Mouse (Mus musculus): ENCODE data around the gene Flrt1. TPM values are rescaled to one million over a fixed set of nuclear protein-coding genes. Genes with fewer than 3 reads are reported as not detected.

Gene Flrt1
- polyA plus RNA-seq, 1 experiment, result 0.51 TPM

GRCm38 (mm10) chr19:7070775-7071174 lies 34.8 kb downstream of the Flrt1 start:
- H3K4me3 ChIP-seq (ENCODE audit: low read depth, low read length), result no peak overlapping the region
- H3K27me3 ChIP-seq (ENCODE audit: control insufficient read depth, insufficient read depth, low read length, poor library complexity, severe bottlenecking), result no peaks in the 10 kb centered on the region
- no peak overlapping the region for H3K9ac ChIP-seq (ENCODE audit: low read depth, poor library complexity, severe bottlenecking)
- no peak overlapping the region for H3K27ac ChIP-seq (ENCODE audit: insufficient read depth, low read length)
- TF ChIP-seq POLR2A (IDR thresholded peaks at IDR 0.05; ENCODE audit: insufficient read depth, low read length), result no peak
- no peak for TF ChIP-seq EP300 (IDR thresholded peaks at IDR 0.05; ENCODE audit: insufficient read depth, low read depth, low read length)
- TF ChIP-seq CTCF (IDR thresholded peaks at IDR 0.05; ENCODE audit: low read depth, low read length), result no peak
- H3K9me3 ChIP-seq (replicated peaks; ENCODE audit: control insufficient read depth, insufficient read depth, low read length, poor library complexity, severe bottlenecking), result no peaks in the 10 kb centered on the region
- H3K4me1 ChIP-seq (ENCODE audit: control insufficient read depth, insufficient read depth, low read length), result no peaks in the 10 kb centered on the region
- H3K36me3 ChIP-seq (ENCODE audit: control insufficient read depth, insufficient read depth, low read length, poor library complexity, severe bottlenecking), result no peaks in the 10 kb centered on the region

DNA sequence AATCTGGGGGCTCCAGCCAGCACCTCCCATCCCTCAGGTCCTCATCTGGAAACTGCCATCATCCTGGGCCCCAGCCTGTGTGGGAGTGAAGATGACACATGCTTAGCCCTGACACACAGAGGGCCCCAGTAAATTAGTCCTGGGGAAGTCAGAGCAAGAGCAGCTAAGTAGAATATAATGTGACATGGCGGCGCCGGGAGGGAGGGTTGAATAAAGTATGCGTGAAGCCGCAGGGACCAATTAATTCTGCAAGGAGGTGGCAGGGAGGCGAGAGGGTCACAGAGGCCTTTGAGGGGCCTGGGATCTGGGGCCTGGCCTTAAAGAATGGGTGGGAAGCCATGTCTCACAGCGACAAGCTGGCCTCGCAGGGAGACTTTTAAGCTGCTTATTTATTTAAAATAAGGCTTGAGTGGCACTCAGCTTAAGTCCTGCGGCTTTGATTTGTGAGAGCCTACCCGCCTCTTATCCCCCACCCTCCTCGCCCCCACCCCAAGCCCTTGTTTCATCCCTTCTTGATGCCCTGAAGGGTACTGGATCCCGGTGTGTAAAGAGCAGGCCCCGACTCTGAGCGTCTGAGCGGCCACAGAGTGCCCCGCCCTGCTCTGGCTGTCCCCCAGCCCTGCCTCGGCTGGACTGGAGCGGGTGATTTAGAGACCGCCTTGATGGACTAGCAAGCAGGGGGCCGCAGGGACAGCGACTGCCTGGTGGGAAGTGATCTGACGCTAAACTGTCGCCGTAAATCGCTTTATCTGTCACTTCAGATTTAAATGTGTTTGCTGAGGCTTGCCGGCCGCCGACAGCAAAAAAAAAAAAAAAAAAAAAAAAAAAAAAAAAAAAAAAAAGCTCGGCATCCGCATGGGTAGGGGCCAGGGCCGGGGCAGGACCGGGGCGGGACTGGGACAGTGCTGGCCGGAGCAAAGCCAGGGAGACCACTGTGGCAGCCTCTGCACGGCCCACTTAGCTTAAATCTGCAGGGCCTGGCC lies 35.5 kb downstream of the Flrt1 start:
- Histone ChIP-seq H3K27me3 (ENCODE audit: control insufficient read depth, insufficient read depth, low read length, poor library complexity, severe bottlenecking) (no peaks in the 10 kb centered on the region), H3K9me3 (replicated peaks; ENCODE audit: control insufficient read depth, insufficient read depth, low read length, poor library complexity, severe bottlenecking) (no peaks in the 10 kb centered on the region), H3K4me1 (ENCODE audit: control insufficient read depth, insufficient read depth, low read length) (no peaks in the 10 kb centered on the region), H3K4me3 (ENCODE audit: low read depth, low read length) (no peak overlapping the region), H3K36me3 (ENCODE audit: control insufficient read depth, insufficient read depth, low read length, poor library complexity, severe bottlenecking) (no peaks in the 10 kb centered on the region), H3K9ac (ENCODE audit: low read depth, poor library complexity, severe bottlenecking) (no peak overlapping the region), H3K27ac (ENCODE audit: insufficient read depth, low read length) (no peak overlapping the region)
- TF ChIP-seq CTCF (IDR thresholded peaks at IDR 0.05; ENCODE audit: low read depth, low read length), result no peak
- no peak for TF ChIP-seq POLR2A (IDR thresholded peaks at IDR 0.05; ENCODE audit: insufficient read depth, low read length)
- no peak for TF ChIP-seq EP300 (IDR thresholded peaks at IDR 0.05; ENCODE audit: insufficient read depth, low read depth, low read length)

DNA sequence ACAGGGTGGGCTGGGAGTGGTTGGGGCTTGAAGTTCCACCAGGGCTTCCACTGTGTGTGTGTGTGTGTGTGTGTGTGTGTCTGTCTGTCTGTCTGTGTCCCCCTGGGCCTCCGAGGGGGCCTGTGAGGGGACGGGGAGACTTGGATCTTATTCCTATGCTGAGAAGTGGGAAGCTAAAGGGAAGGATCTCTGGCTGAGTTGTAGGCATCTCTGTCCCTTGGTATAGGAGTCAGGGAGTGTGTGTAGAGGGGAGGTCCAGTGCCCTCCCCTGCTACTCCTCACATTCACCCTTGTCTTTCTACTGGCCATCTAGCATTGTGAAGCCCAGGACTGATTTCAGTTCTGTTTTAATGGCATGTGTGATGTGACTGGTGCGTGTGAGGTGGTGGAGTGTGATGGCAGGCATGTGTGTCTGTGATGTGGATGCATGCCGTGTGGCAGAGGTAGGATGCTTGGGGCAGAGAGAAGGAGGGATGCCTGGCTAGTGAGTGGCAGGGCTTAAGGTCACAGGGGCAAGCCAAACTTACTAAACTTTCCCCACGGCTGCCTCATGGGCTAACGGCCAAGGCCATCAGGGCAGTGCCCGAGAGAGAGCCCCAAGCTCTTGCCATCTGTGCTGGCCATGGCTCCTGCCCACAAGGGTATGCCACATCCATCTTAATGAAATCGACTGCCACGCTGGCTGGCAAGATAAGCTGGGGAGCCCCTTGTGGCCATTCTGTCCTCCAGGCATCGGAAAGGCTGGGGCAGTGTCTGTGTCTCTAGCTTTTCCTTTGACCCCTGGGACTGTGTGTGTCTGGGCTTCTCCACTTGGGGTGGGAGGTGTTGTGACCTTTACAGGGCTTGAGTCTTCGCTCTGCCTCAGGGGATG lies 36.6 kb downstream of the Flrt1 start:
- TF ChIP-seq POLR2A (IDR thresholded peaks at IDR 0.05; ENCODE audit: insufficient read depth, low read length), result no peak
- TF ChIP-seq CTCF (IDR thresholded peaks at IDR 0.05; ENCODE audit: low read depth, low read length), result no peak
- no peak for TF ChIP-seq EP300 (IDR thresholded peaks at IDR 0.05; ENCODE audit: insufficient read depth, low read depth, low read length)
- H3K27ac ChIP-seq (ENCODE audit: insufficient read depth, low read length), result no peak overlapping the region
- no peak overlapping the region for H3K9ac ChIP-seq (ENCODE audit: low read depth, poor library complexity, severe bottlenecking)
- H3K4me1 ChIP-seq (ENCODE audit: control insufficient read depth, insufficient read depth, low read length), result no peaks in the 10 kb centered on the region
- no peaks in the 10 kb centered on the region for H3K36me3 ChIP-seq (ENCODE audit: control insufficient read depth, insufficient read depth, low read length, poor library complexity, severe bottlenecking)
- H3K4me3 ChIP-seq (ENCODE audit: low read depth, low read length), result no peak overlapping the region
- H3K27me3 ChIP-seq (ENCODE audit: control insufficient read depth, insufficient read depth, low read length, poor library complexity, severe bottlenecking), result no peaks in the 10 kb centered on the region
- no peaks in the 10 kb centered on the region for H3K9me3 ChIP-seq (replicated peaks; ENCODE audit: control insufficient read depth, insufficient read depth, low read length, poor library complexity, severe bottlenecking)

DNA sequence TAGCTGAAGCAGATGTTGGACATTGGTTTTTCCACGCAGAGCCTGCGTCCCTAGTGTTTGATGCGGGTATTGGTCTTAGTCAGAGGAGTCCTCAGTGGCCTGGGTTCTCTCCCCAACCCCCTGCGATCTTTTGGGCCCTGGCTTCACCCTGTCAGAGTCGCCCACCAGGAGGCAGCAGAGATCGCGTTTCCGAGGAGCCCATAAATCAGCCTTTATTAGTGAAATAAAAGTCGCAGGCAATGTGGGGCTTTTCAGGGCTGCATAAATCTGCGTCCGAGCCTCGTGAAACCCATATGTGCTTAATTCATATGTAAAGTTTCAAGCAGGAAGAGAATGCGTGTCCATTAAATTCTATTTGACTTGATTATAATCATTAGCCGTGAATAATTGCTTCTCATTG lies 37.4 kb downstream of the Flrt1 start:
- no peak overlapping the region for H3K4me3 ChIP-seq (ENCODE audit: low read depth, low read length)
- no peaks in the 10 kb centered on the region for H3K4me1 ChIP-seq (ENCODE audit: control insufficient read depth, insufficient read depth, low read length)
- H3K27ac ChIP-seq (ENCODE audit: insufficient read depth, low read length), result no peak overlapping the region

DNA sequence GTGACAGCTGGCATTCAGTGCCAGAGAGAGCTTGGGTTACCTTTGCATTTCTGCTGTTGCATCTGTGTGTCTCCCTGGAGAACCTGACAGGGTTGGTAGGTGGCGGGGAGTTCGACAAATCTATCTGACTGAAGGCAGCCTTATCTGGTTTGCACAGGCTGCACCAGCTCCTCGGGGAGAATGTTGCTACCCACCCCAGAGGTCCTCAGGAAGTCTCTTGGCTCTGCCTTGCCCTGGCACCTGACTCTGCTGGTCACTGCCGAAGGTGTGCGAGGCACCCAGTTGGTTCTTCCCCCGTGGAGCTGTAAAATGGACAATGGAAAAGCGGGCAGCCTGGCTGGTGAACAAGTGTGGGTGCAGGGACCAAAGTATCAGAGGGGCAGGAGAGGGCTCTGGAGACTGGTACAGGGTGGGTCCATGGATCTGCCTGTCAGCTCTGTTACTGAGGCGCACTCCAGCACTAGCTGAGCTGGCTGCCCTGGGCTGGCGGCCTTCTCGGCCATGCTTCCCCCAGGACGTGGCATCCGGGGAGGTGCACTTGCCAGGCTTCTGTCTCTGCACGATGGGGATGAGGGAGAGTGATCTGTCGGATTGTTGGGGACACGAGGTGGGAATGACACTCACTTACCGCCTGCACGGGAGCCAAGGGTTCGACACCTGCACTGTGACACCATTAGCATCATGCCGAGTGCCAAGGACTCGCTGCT lies 38.0 kb downstream of the Flrt1 start:
- Histone ChIP-seq H3K27me3 (ENCODE audit: control insufficient read depth, insufficient read depth, low read length, poor library complexity, severe bottlenecking) (no peaks in the 10 kb centered on the region), H3K9ac (ENCODE audit: low read depth, poor library complexity, severe bottlenecking) (no peak overlapping the region), H3K27ac (ENCODE audit: insufficient read depth, low read length) (no peak overlapping the region), H3K4me1 (ENCODE audit: control insufficient read depth, insufficient read depth, low read length) (no peaks in the 10 kb centered on the region), H3K4me3 (ENCODE audit: low read depth, low read length) (no peak overlapping the region), H3K9me3 (replicated peaks; ENCODE audit: control insufficient read depth, insufficient read depth, low read length, poor library complexity, severe bottlenecking) (no peaks in the 10 kb centered on the region), H3K36me3 (ENCODE audit: control insufficient read depth, insufficient read depth, low read length, poor library complexity, severe bottlenecking) (no peaks in the 10 kb centered on the region)
- no peak for TF ChIP-seq CTCF (IDR thresholded peaks at IDR 0.05; ENCODE audit: low read depth, low read length)
- TF ChIP-seq POLR2A (IDR thresholded peaks at IDR 0.05; ENCODE audit: insufficient read depth, low read length), result no peak
- TF ChIP-seq EP300 (IDR thresholded peaks at IDR 0.05; ENCODE audit: insufficient read depth, low read depth, low read length), result no peak

More for the DNA sequence above, 37.4 kb downstream of the Flrt1 start:
- H3K36me3 ChIP-seq (ENCODE audit: control insufficient read depth, insufficient read depth, low read length, poor library complexity, severe bottlenecking), result no peaks in the 10 kb centered on the region
- TF ChIP-seq EP300 (IDR thresholded peaks at IDR 0.05; ENCODE audit: insufficient read depth, low read depth, low read length), result no peak
- peak; percentile 84 for TF ChIP-seq CTCF (IDR thresholded peaks at IDR 0.05; ENCODE audit: low read depth, low read length)
- no peaks in the 10 kb centered on the region for H3K27me3 ChIP-seq (ENCODE audit: control insufficient read depth, insufficient read depth, low read length, poor library complexity, severe bottlenecking)
- no peak overlapping the region for H3K9ac ChIP-seq (ENCODE audit: low read depth, poor library complexity, severe bottlenecking)
- no peaks in the 10 kb centered on the region for H3K9me3 ChIP-seq (replicated peaks; ENCODE audit: control insufficient read depth, insufficient read depth, low read length, poor library complexity, severe bottlenecking)

All from ES-Bruce4 (cell line).